Mouse (Mus musculus): ENCODE results near the gene Stn1. TPM values are rescaled to one million over a fixed set of nuclear protein-coding genes. Genes with fewer than 3 reads are reported as not detected.
A peak's percentile ranks its signal among the peaks of the same experiment; 100 is the strongest.

Stn1 gene
- polyA plus RNA-seq, 1 experiment from 2014 or later: 47.1 TPM

- Histone ChIP-seq H3K4me2 (peak overlapping the region; percentile 87), H3K27me3 (no peaks in the 10 kb centered on the region), H3K9me3 (replicated peaks) (no peaks in the 10 kb centered on the region), H3K36me3 (no peaks in the 10 kb centered on the region; the same call in 1 of the 2 replicates), H3K27ac (peak overlapping the region; percentile 94), H3K4me1 (peaks cover 61% of the 10 kb centered on the region), H3K9ac (peak overlapping the region; percentile 80), H3K4me3 (replicated peaks) (peak overlapping the region; percentile 81)
- peak; percentile 59 for ATAC-seq (replicated peaks; ENCODE audit: low FRiP score)
- WGBS: under 1% methylated on average over 45 of the region's 46 CpGs
These were observed 73.5 kb downstream of the Stn1 start for GRCm38 (mm10) chr19:47463636-47464303.

DNA sequence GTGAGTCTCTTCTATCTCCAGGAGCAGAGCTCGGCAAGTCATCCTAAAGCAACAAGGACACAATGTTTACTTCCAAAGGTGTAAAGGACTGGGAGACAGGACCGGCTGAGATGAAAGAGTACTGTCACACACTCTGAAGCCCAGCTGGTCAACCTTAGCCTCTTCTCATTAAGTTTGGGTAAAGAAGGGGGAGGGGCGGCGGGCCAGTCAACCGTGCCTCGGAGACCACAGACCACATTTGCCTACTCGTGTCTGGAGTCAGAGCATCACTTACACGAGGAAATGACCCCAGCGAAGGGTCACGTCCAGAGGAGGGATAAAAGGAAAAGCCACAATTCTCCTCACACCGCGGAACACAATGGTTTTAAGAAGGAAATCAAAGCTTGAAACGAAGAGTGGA lies 74.1 kb downstream of the Stn1 start:
- WGBS: 1% methylated on average over 13 of the region's 13 CpGs
- H3K27ac ChIP-seq: peak overlapping the region; percentile 94
- H3K27me3 ChIP-seq: no peaks in the 10 kb centered on the region
- peak overlapping the region; percentile 80 for H3K9ac ChIP-seq
- no peaks in the 10 kb centered on the region; the same call in 1 of the 2 replicates for H3K36me3 ChIP-seq
- H3K4me1 ChIP-seq: peaks cover 67% of the 10 kb centered on the region
- ATAC-seq (replicated peaks; ENCODE audit: low FRiP score): 0 out of 2 replicates have a peak, but pooled peaks have one; percentile 12
- peak overlapping the region; percentile 87 for H3K4me2 ChIP-seq
- peak overlapping the region; percentile 81 for H3K4me3 ChIP-seq (replicated peaks)
- H3K9me3 ChIP-seq (replicated peaks): no peaks in the 10 kb centered on the region

- H3K9me3 ChIP-seq (replicated peaks): no peaks in the 10 kb centered on the region
These were observed 74.6 kb downstream of the Stn1 start for GRCm38 (mm10) chr19:47462725-47463124.

DNA sequence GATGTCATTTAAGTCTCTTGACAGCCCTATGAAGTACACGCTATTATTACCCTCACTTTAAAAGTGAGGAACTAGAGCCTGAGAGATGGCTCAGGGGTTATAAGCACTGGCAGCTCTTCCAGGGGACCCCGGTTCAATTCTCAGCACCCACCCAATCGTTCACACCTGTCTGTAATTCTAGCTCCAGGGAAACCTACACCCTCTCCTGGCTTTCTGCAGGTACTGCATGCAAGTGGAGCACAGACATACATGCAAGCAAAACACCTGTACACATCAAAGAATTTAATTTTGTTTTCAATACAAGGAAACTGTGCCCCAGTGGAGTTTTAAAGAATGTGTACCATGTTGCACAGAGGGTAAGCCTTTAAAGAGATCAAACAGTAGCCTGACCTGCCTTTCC lies 75.5 kb downstream of the Stn1 start:
- no peak overlapping the region for H3K9ac ChIP-seq
- no peaks in the 10 kb centered on the region for H3K9me3 ChIP-seq (replicated peaks)
- peak overlapping the region; percentile 1; the same call in 1 of the 2 replicates for H3K27ac ChIP-seq
- ATAC-seq (replicated peaks; ENCODE audit: low FRiP score): no peak
- H3K27me3 ChIP-seq: no peaks in the 10 kb centered on the region
- H3K4me3 ChIP-seq (replicated peaks): peak overlapping the region; percentile 81; the same call in 1 of the 2 replicates
- H3K4me1 ChIP-seq: peaks cover 79% of the 10 kb centered on the region
- H3K36me3 ChIP-seq: no peaks in the 10 kb centered on the region; the same call in 1 of the 2 replicates
- peak overlapping the region; percentile 87; the same call in 1 of the 2 replicates for H3K4me2 ChIP-seq
- WGBS: 89% methylated on average over 3 of the region's 3 CpGs

More at GRCm38 (mm10) chr19:47462725-47463124, 74.6 kb downstream of the Stn1 start:
- H3K27me3 ChIP-seq: no peaks in the 10 kb centered on the region
- peak overlapping the region; percentile 80; the same call in 1 of the 2 replicates for H3K9ac ChIP-seq
- ATAC-seq (replicated peaks; ENCODE audit: low FRiP score): no peak
- H3K36me3 ChIP-seq: no peaks in the 10 kb centered on the region; the same call in 1 of the 2 replicates
- peak overlapping the region; percentile 81 for H3K4me3 ChIP-seq (replicated peaks)
- WGBS: 18% methylated on average over 6 of the region's 6 CpGs
- H3K27ac ChIP-seq: no peak overlapping the region
- H3K4me2 ChIP-seq: peak overlapping the region; percentile 87
- peaks cover 71% of the 10 kb centered on the region for H3K4me1 ChIP-seq

DNA sequence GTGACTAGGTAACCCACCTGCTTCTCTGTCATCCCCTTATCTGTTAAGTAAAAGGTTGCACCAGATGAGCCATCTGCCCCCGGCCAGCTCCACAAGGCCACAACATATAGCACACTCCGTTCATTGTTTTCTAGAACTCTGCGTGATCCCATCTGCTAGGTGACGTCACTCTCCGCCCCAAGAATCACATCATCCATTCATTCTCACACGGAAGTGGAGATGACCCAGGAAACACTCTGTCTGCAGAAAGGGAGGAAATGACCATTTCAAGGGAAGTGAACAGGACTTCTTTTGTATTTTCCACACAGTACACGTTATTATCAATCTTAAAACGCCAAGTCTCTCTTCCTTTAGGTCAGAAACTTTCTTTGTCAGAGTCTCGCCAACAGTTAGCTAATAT lies 75.9 kb downstream of the Stn1 start:
- Histone ChIP-seq H3K9ac (no peak overlapping the region), H3K9me3 (replicated peaks) (no peaks in the 10 kb centered on the region), H3K27me3 (no peaks in the 10 kb centered on the region), H3K36me3 (no peaks in the 10 kb centered on the region; the same call in 1 of the 2 replicates), H3K27ac (peak overlapping the region; percentile 22; the same call in 1 of the 2 replicates), H3K4me3 (replicated peaks) (no peak overlapping the region), H3K4me2 (no peak overlapping the region), H3K4me1 (peaks cover 83% of the 10 kb centered on the region)
- no peak for ATAC-seq (replicated peaks; ENCODE audit: low FRiP score)
- 76% methylated on average over 9 of the region's 9 CpGs for WGBS

DNA sequence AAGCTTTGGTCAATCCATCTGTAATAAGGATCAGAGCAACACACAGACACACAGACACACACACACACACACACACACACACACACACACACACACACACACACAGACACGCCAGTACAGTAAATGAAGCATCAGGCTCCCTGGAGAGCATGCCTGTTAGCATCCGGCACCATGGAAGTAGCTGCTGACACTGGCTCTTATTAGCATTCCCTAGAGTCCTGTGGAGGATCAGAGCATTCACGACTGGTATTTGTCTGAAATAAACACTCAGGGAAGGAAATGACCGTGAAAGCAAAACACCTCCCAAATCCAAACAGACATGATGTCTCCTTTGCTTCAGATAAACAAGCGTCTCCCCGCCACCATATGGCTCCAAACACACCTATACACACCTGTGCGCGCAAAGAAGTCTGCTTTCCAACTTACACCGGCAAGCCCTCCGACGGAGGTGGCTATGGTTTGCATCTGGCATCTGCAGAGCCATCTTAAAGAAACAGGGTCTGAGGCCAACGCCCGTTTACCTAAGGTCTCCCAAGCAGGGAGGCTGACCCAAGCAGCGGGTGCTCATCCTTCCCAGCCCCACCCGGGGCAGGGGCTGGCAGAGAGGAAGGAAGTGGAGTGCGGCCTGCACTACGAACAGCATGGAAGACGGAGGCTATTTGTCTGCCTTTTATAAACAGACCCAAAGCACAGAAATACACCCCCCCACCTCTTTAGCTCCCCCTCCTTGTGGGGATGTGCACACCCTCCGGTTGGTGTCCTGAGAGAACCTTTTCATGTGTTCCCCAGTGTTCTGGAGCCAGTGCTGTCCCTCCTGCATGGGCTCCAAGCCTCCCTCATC lies 77.0 kb downstream of the Stn1 start:
- no peak for ATAC-seq (replicated peaks; ENCODE audit: low FRiP score)
- no peak overlapping the region for H3K4me2 ChIP-seq
- H3K27me3 ChIP-seq: no peaks in the 10 kb centered on the region
- no peaks in the 10 kb centered on the region for H3K9me3 ChIP-seq (replicated peaks)
- H3K36me3 ChIP-seq: no peaks in the 10 kb centered on the region; the same call in 1 of the 2 replicates
- 59% methylated on average over 19 of the region's 19 CpGs for WGBS
- H3K9ac ChIP-seq: no peak overlapping the region
- peak overlapping the region; percentile 22; the same call in 1 of the 2 replicates for H3K27ac ChIP-seq
- H3K4me3 ChIP-seq (replicated peaks): no peak overlapping the region
- H3K4me1 ChIP-seq: peaks cover 84% of the 10 kb centered on the region

DNA sequence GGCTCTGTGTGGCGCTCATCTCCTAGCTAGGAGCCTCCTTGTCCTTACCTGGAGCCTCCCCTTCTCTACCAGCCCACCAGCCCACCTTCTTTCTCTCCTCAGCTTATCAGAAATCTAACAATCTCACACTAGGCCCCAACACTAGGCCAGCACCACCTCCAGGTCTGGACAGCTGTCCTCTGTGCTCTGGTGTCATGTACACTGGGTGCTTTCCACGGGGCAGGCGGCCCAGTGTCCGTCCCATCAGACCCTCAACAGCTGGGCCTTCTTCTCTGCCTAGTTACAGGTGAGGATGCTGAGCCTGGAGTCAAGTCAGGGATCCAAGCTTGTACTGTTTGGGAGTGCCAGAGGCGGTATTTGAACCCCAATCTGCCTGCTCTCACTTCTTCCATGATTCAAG lies 78.1 kb downstream of the Stn1 start:
- Histone ChIP-seq H3K27ac (no peak overlapping the region), H3K4me2 (no peak overlapping the region), H3K4me1 (peaks cover 80% of the 10 kb centered on the region), H3K9me3 (replicated peaks) (no peaks in the 10 kb centered on the region), H3K9ac (no peak overlapping the region), H3K27me3 (no peaks in the 10 kb centered on the region), H3K36me3 (no peaks in the 10 kb centered on the region; the same call in 1 of the 2 replicates), H3K4me3 (replicated peaks) (no peak overlapping the region)
- no peak for ATAC-seq (replicated peaks; ENCODE audit: low FRiP score)
- 87% methylated on average over 5 of the region's 5 CpGs for WGBS

DNA sequence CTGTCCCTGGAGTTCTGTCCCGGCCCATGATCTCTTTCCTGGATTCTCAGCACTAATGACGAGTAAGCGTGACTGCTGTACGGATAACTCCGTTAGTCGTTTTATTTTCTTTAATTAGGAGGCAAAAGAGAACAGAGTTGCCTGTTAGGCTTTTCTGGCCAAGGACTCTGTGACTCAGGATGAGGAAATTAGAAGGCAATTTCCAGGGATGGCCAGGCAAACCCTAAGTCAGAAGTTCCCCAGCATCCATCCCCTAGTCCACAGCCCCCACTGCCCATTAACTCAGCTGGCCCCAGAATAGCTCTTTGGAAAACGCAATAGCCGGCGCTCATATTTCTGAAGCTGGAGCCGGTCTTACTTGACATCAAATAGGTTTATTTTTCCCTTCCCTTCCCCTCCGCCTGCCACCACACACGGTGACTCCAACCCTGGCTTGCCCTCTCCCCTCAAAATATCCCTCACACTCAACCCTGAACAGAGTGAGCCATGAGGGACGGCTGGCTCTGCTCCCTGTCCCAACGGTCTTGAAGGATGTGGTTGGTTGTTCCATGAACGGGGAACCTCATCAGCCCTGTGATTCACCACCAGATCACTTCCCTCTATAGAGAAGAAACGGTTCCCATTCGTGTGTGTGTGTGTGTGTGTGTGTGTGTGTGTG lies 78.7 kb downstream of the Stn1 start:
- no peak for ATAC-seq (replicated peaks; ENCODE audit: low FRiP score)
- Histone ChIP-seq H3K4me1 (peaks cover 83% of the 10 kb centered on the region), H3K4me2 (no peak overlapping the region), H3K27ac (peak overlapping the region; percentile 51; the same call in 1 of the 2 replicates), H3K9ac (no peak overlapping the region), H3K9me3 (replicated peaks) (no peaks in the 10 kb centered on the region), H3K27me3 (no peaks in the 10 kb centered on the region), H3K36me3 (no peaks in the 10 kb centered on the region; the same call in 1 of the 2 replicates), H3K4me3 (replicated peaks) (no peak overlapping the region)
- 31% methylated on average over 17 of the region's 17 CpGs for WGBS

GRCm38 (mm10) chr19:47457711-47458503 lies 79.4 kb downstream of the Stn1 start:
- WGBS: 41% methylated on average over 13 of the region's 13 CpGs
- no peaks in the 10 kb centered on the region for H3K9me3 ChIP-seq (replicated peaks)
- no peak overlapping the region for H3K9ac ChIP-seq
- peak overlapping the region; percentile 51; the same call in 1 of the 2 replicates for H3K27ac ChIP-seq
- peaks cover 81% of the 10 kb centered on the region for H3K4me1 ChIP-seq
- ATAC-seq (replicated peaks; ENCODE audit: low FRiP score): no peak; the same call in 1 of the 2 replicates
- H3K27me3 ChIP-seq: no peaks in the 10 kb centered on the region
- H3K4me2 ChIP-seq: 0 out of 2 replicates have a peak overlapping the region, but pooled peaks have one; percentile 7
- H3K4me3 ChIP-seq (replicated peaks): no peak overlapping the region
- H3K36me3 ChIP-seq: no peaks in the 10 kb centered on the region; the same call in 1 of the 2 replicates

GRCm38 (mm10) chr19:47456021-47456420 lies 81.3 kb downstream of the Stn1 start:
- Histone ChIP-seq H3K4me2 (no peak overlapping the region), H3K9me3 (replicated peaks) (no peaks in the 10 kb centered on the region), H3K9ac (no peak overlapping the region), H3K4me1 (peaks cover 80% of the 10 kb centered on the region), H3K27me3 (no peaks in the 10 kb centered on the region), H3K27ac (no peak overlapping the region), H3K36me3 (no peaks in the 10 kb centered on the region; the same call in 1 of the 2 replicates), H3K4me3 (replicated peaks) (no peak overlapping the region)
- WGBS: 41% methylated on average over 6 of the region's 6 CpGs
- no peak for ATAC-seq (replicated peaks; ENCODE audit: low FRiP score)
